Mouse (Mus musculus) embryonic fibroblast, embryonic 13.5 days (primary cell): ENCODE results near the gene Fndc8.
"Not testable (repeated sequence)": the region's sequence is repeated elsewhere in the genome, so short reads cannot be mapped to it uniquely, and the experiment has no call there.

Source experiments
- CTCF ChIP-seq: IDR thresholded peaks from 2 replicates; pipeline ENCODE4 v1.5.1; 2011; ENCODE audit warnings: mild to moderate bottlenecking, control low read depth, low read length, moderate library complexity, borderline replicate concordance; ENCODE audit not compliant: insufficient read depth
- POLR2A ChIP-seq: IDR thresholded peaks from 2 replicates; pipeline ENCODE4 v1.6.1; 2011; ENCODE audit warnings: low read depth, mild to moderate bottlenecking, control low read depth, low read length, moderate library complexity

- TF ChIP-seq POLR2A, CTCF: not testable (repeated sequence)
These were observed 39.2 kb downstream of the Fndc8 start for GRCm38 (mm10) chr11:82931161-82931560.
